Mouse (Mus musculus) embryo, embryonic 11.5 days (tissue): Measurements from ENCODE around the gene Vapb.

Source experiments
- DNase-seq: peaks from one replicate; pipeline ENCODE4 v3.0.0-alpha.2; 2012; ENCODE audit warnings: low read depth, low spot score

Gene Vapb

GRCm38 (mm10) chr2:173832828-173833492 lies 95.6 kb downstream of the Vapb start:
- DNase-seq = no peak
